18 mouse cellular contexts compared by ENCODE assay signal in the genomic region with DNA sequence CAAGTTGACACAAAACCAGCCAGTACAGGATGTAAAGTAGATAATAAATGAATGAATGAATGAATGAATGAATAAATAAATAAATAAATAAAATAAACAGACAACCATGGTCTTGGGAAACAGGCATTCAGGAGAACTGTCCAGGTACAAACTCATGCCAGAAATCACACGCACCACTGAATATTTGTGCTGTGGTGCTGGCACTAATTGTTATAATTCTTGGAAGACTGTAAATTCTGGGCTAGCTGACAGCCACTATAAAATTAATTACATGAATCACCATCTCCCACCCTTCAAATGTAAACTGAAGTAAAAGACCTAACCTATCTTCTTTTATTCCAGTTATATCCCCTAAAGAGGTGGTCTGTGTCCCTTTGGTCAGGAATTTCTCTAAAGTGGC.
"Had no signal": no experiment of that assay in that cellular context is flagged by ENCODE, and none has a peak within 500 bp of the region (broad histone marks: within the 10 kb centered on the region; RNA-seq: fewer than 3 reads in every experiment).

No protein-coding gene starts in this region.

- H3K4me1 ChIP-seq: liver, embryonic 12.5 days; liver, embryonic 15.5 days; lung, embryonic 15.5 days had no signal

- ATAC-seq: liver, embryonic 12.5 days had no signal

- H3K27ac ChIP-seq: left cerebral cortex, adult 2 months; limb, embryonic 10.5 days; limb, embryonic 13.5 days; liver, embryonic 12.5 days; liver, embryonic 15.5 days; lung, embryonic 15.5 days had no signal

- H3K4me2 ChIP-seq: limb, embryonic 13.5 days; liver, embryonic 12.5 days; liver, embryonic 15.5 days; lung, embryonic 15.5 days; midbrain, embryonic 11.5 days had no signal

- H3K9ac ChIP-seq: limb, embryonic 13.5 days; liver, embryonic 12.5 days; liver, embryonic 15.5 days; lung, embryonic 15.5 days had no signal

- H3K27me3 ChIP-seq: limb, embryonic 13.5 days; liver, embryonic 12.5 days; liver, embryonic 15.5 days; lung, embryonic 15.5 days had no signal

- H3K9me3 ChIP-seq: limb, embryonic 10.5 days; limb, embryonic 13.5 days; liver, embryonic 12.5 days; liver, embryonic 15.5 days; lung, embryonic 15.5 days had no signal

- DNase-seq: kidney, adult 9 months; kidney, postnatal 10 days; kidney, postnatal 36 days; layer of hippocampus, postnatal 36 days; liver; lung, adult 18-20 months; lung, postnatal 10 days; lung, postnatal 4 days; midbrain, embryonic 14.5 days; thymus, adult 18-20 months; thymus, postnatal 36 days had no signal

- H3K4me3 ChIP-seq: left cerebral cortex, adult 2 months; limb, embryonic 10.5 days; limb, embryonic 13.5 days; liver, embryonic 12.5 days; liver, embryonic 15.5 days; lung, embryonic 15.5 days had no signal

- H3K36me3 ChIP-seq: limb, embryonic 10.5 days; limb, embryonic 13.5 days; liver, embryonic 12.5 days; liver, embryonic 15.5 days; lung, embryonic 15.5 days had no signal
